Mouse (Mus musculus) liver, postnatal 0 days (tissue): ENCODE measurements around the gene Nfib. TPM values are rescaled to one million over a fixed set of nuclear protein-coding genes. Genes with fewer than 3 reads are reported as not detected.

ENCODE experiments used
- ATAC-seq: fragments of 200-750 bp; cut with Nextera tagmentation; 2 replicates; pipeline ENCODE4 v1.8.0; 2017; ENCODE audit warnings: mild to moderate bottlenecking, moderate library complexity
- DNase-seq: peaks from one replicate; pipeline ENCODE4 v3.0.0-alpha.2; 2016
- H3K27ac ChIP-seq: fragments of 300-500 bp; sonication (generic); 2 replicates; pipeline ENCODE4 v1.5.1; 2014; ENCODE audit warnings: antibody characterized with exemption, moderate library complexity, mild to moderate bottlenecking, low read depth
- H3K27me3 ChIP-seq: fragments of 300-500 bp; sonication (generic); 2 replicates; pipeline ENCODE4 v1.6.1; 2014; ENCODE audit warnings: low read length, control low read depth, mixed read lengths; ENCODE audit not compliant: insufficient read depth
- H3K36me3 ChIP-seq: fragments of 300-500 bp; sonication (generic); replicated peaks from 2 replicates; pipeline ENCODE4 v1.6.1; 2014; ENCODE audit warnings: mild to moderate bottlenecking, control low read depth, low read length, moderate library complexity, mixed read lengths; ENCODE audit not compliant: insufficient read depth
- H3K4me1 ChIP-seq: fragments of 300-500 bp; sonication (generic); 2 replicates; pipeline ENCODE4 v1.6.1; 2014; ENCODE audit warnings: antibody characterized with exemption, mild to moderate bottlenecking, control low read depth; ENCODE audit not compliant: insufficient read depth
- H3K4me2 ChIP-seq: fragments of 300-500 bp; sonication (generic); 2 replicates; pipeline ENCODE4 v1.6.1; 2014; ENCODE audit warnings: low read depth, mild to moderate bottlenecking, low read length, moderate library complexity, mixed read lengths
- H3K4me3 ChIP-seq: fragments of 300-500 bp; sonication (generic); 2 replicates; pipeline ENCODE4 v1.5.1; 2014; ENCODE audit warnings: low read depth, low read length
- H3K9ac ChIP-seq: fragments of 300-500 bp; sonication (generic); replicated peaks from 2 replicates; pipeline ENCODE4 v1.6.1; 2014; ENCODE audit warnings: mild to moderate bottlenecking, moderate library complexity
- H3K9me3 ChIP-seq: fragments of 300-500 bp; sonication (generic); 2 replicates; pipeline ENCODE4 v1.6.1; 2016; ENCODE audit warnings: mild to moderate bottlenecking, control low read depth, low read length, mixed read lengths
- CTCF ChIP-seq: sonication (generic); IDR thresholded peaks from 2 replicates; pipeline ENCODE4 v1.5.1; 2016; ENCODE audit warnings: antibody characterized with exemption, low read depth
- EP300 ChIP-seq: IDR thresholded peaks from 2 replicates; pipeline ENCODE4 v1.6.1; 2016; ENCODE audit warnings: antibody characterized with exemption, low read depth, mild to moderate bottlenecking
- WGBS: fragments of 180-500 bp; shearing (Covaris S2); extraction: QIAGEN DNeasy Blood & Tissue Kit; methylation state at CpG from one replicate; pipeline ENCODE4 v1.1.7; 2014; ENCODE audit not compliant: insufficient replicate concordance; 5-methylcytosine and 5-hydroxymethylcytosine counted together
- polyA plus RNA-seq: library from polyadenylated mRNA; unstranded; fragments of >200 nt; fragmentation: Nextera tagmentation; extraction: Ambion mirVana; gene quantifications from 2 replicates; pipeline ENCODE4 v1.2.1, GENCODE M21; 2015

Nfib gene
- polyA plus RNA-seq, 1 experiment from 2014 or later, result 8.3 TPM

DNA sequence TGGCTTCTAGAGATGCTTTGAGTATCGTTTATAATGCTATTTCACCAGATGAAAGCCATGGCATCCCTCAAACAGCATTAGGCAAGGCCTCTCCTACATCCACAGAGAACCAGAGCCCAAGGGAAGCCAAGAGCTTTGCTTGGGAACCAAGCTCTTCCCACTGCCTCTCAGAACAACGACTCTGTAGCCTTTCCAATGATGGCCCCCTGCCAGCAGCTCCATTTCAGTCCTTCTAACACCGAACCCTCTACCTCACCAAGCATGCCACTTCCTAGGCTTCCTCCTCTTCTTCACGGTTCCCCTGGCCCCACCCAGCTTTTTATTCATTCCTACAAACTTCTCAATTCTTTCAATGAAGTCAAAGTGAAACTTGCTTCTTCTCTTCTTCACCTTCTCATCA, 287.3 kb downstream of the Nfib start:
- Histone ChIP-seq H3K4me2 (no peak overlapping the region), H3K9ac (no peak overlapping the region), H3K36me3 (no peaks in the 10 kb centered on the region), H3K4me1 (no peaks in the 10 kb centered on the region; the same call in 1 of the 2 replicates), H3K27me3 (no peaks in the 10 kb centered on the region), H3K9me3 (no peaks in the 10 kb centered on the region), H3K4me3 (no peak overlapping the region), H3K27ac (no peak overlapping the region)
- no peak for ATAC-seq
- DNase-seq, result no peak
- TF ChIP-seq EP300 (no peak), CTCF (no peak)
- WGBS, result 61% methylated on average over 4 of the region's 4 CpGs

- TF ChIP-seq CTCF, result no peak
- no peak for TF ChIP-seq EP300
- peaks cover 11% of the 10 kb centered on the region; the same call in 1 of the 2 replicates for H3K4me1 ChIP-seq
- H3K27me3 ChIP-seq, result no peaks in the 10 kb centered on the region
- no peak overlapping the region for H3K27ac ChIP-seq
- no peak overlapping the region for H3K4me2 ChIP-seq
- H3K36me3 ChIP-seq, result no peaks in the 10 kb centered on the region
- ATAC-seq (no peak), DNase-seq (no peak)
- H3K4me3 ChIP-seq, result no peak overlapping the region
- H3K9me3 ChIP-seq, result no peaks in the 10 kb centered on the region
- WGBS, result 74% methylated on average over 4 of the region's 4 CpGs
- no peak overlapping the region for H3K9ac ChIP-seq
These were observed 289.7 kb downstream of the Nfib start for GRCm38 (mm10) chr4:82415817-82416216.

DNA sequence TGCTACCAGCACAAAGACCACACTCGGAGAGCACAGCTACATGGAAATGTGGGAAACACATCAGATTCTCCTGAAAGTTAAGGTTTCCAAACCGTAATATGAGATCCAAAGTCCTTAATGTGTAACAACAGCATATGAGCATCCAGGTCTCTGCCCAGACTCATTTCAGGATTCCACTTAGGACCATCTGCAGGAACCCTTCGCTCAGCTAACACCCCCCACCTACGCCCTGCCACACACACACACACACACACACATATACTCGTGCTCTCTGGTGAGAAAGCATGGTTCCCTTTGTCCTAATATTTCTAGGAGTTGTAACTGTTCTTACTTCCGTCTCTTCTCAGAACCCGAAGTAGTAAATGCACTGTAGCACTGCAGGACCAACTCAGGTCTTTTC, 292.9 kb downstream of the Nfib start:
- Histone ChIP-seq H3K9me3 (no peaks in the 10 kb centered on the region), H3K27me3 (no peaks in the 10 kb centered on the region), H3K4me1 (peaks cover 11% of the 10 kb centered on the region; the same call in 1 of the 2 replicates), H3K4me2 (no peak overlapping the region), H3K9ac (no peak overlapping the region), H3K27ac (peak overlapping the region; percentile 49; the same call in 1 of the 2 replicates), H3K36me3 (no peaks in the 10 kb centered on the region), H3K4me3 (no peak overlapping the region)
- TF ChIP-seq EP300 (no peak), CTCF (no peak)
- no peak for ATAC-seq
- 65% methylated on average over 7 of the region's 7 CpGs for WGBS
- DNase-seq, result no peak

DNA sequence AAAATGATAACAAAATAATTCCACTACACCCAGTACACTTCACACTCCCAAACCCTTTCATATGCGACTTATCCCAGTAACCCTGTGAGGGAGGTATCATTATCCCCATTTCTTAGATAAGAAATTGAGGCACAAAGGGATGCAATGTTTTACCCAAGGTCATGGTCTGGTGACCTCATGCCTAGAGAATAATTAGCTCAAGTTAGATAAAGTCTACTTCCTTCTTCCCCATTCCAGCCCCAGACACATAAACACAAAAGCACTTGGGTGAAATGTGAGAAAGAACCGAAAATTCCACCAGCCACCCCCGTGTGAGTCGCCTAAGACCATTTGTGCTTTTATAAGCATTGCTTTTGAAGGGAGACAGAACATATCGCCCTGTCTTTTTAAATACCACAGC, 293.6 kb downstream of the Nfib start:
- WGBS, result 30% methylated on average over 5 of the region's 5 CpGs
- peak overlapping the region; percentile 49 for H3K27ac ChIP-seq
- H3K9ac ChIP-seq, result no peak overlapping the region
- no peak overlapping the region for H3K4me3 ChIP-seq
- H3K36me3 ChIP-seq, result no peaks in the 10 kb centered on the region
- no peak overlapping the region for H3K4me2 ChIP-seq
- no peaks in the 10 kb centered on the region for H3K9me3 ChIP-seq
- peaks cover 11% of the 10 kb centered on the region; the same call in 1 of the 2 replicates for H3K4me1 ChIP-seq
- DNase-seq, result no peak
- no peaks in the 10 kb centered on the region for H3K27me3 ChIP-seq
- ATAC-seq, result no peak
- no peak for TF ChIP-seq CTCF
- TF ChIP-seq EP300, result no peak

- Histone ChIP-seq H3K4me1 (peaks cover 15% of the 10 kb centered on the region), H3K27ac (no peak overlapping the region), H3K4me2 (no peak overlapping the region), H3K9ac (no peak overlapping the region), H3K36me3 (no peaks in the 10 kb centered on the region), H3K4me3 (no peak overlapping the region), H3K9me3 (no peaks in the 10 kb centered on the region), H3K27me3 (no peaks in the 10 kb centered on the region)
- DNase-seq (no peak), ATAC-seq (no peak)
- whole genome bisulfite sequencing, result 83% methylated on average over 22 of the region's 22 CpGs
- no peak for TF ChIP-seq EP300
- no peak for TF ChIP-seq CTCF
These were observed 296.8 kb downstream of the Nfib start for GRCm38 (mm10) chr4:82408463-82409404.

DNA sequence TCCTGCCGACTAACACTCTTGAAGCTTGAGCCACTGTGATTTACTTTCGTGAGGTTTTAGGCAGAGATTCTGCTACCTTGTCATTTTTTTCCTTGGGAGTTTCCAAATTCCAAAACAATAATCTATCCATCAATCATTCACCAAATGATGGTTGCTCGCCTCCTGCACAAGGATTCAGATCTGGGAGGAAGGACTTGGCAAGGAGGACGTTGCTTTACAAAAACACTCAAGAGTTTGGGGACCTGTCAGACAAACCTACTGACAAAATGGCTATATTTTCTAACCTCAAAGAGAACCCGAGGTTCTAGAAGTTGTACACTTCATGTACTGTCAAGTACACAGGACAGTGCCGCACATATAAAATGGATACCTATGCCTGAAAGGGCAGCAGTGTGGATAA, 299.0 kb downstream of the Nfib start:
- ATAC-seq, result no peak
- Histone ChIP-seq H3K4me1 (peaks cover 4% of the 10 kb centered on the region; the same call in 1 of the 2 replicates), H3K4me3 (no peak overlapping the region), H3K9ac (no peak overlapping the region), H3K27me3 (no peaks in the 10 kb centered on the region), H3K4me2 (no peak overlapping the region), H3K36me3 (no peaks in the 10 kb centered on the region), H3K27ac (no peak overlapping the region), H3K9me3 (no peaks in the 10 kb centered on the region)
- WGBS, result 75% methylated on average over 6 of the region's 6 CpGs
- no peak for DNase-seq
- no peak for TF ChIP-seq CTCF
- no peak for TF ChIP-seq EP300
